Mouse (Mus musculus): ENCODE measurements around the gene Nrxn2. TPM values are rescaled to one million over a fixed set of nuclear protein-coding genes. Genes with fewer than 3 reads are reported as not detected.

Gene Nrxn2
- total RNA-seq, 2 experiments from 2014 or later, result 404 to 465 TPM

- no peak for DNase-seq (ENCODE audit: extremely low spot score in 1 of 2, low spot score in 1 of 2)
These were observed 115.0 kb downstream of the Nrxn2 start for GRCm38 (mm10) chr19:6533290-6534117.

- DNase-seq (ENCODE audit: extremely low spot score in 1 of 2, low spot score in 1 of 2), result no peak
These were observed 115.5 kb downstream of the Nrxn2 start for GRCm38 (mm10) chr19:6534118-6534415.

GRCm38 (mm10) chr19:6536201-6536600 is 117.7 kb downstream of the Nrxn2 start:
- DNase-seq (ENCODE audit: extremely low spot score in 1 of 2, low spot score in 1 of 2), result no peak

- DNase-seq (ENCODE audit: extremely low spot score in 1 of 2, low spot score in 1 of 2), result no peak
These were observed 118.2 kb downstream of the Nrxn2 start for GRCm38 (mm10) chr19:6536696-6537095.

- DNase-seq (ENCODE audit: extremely low spot score in 1 of 2, low spot score in 1 of 2), result no peak
These were observed 119.0 kb downstream of the Nrxn2 start for GRCm38 (mm10) chr19:6537526-6537925.

- DNase-seq (ENCODE audit: extremely low spot score in 1 of 2, low spot score in 1 of 2), result no peak
These were observed 120.0 kb downstream of the Nrxn2 start for GRCm38 (mm10) chr19:6538546-6538945.

- no peak for DNase-seq (ENCODE audit: extremely low spot score in 1 of 2, low spot score in 1 of 2)
These were observed 121.1 kb downstream of the Nrxn2 start for GRCm38 (mm10) chr19:6539592-6539991.

- DNase-seq (ENCODE audit: extremely low spot score in 1 of 2, low spot score in 1 of 2), result no peak
These were observed 121.7 kb downstream of the Nrxn2 start for GRCm38 (mm10) chr19:6540191-6540590.

GRCm38 (mm10) chr19:6541521-6541920 is 123.0 kb downstream of the Nrxn2 start:
- DNase-seq (ENCODE audit: extremely low spot score in 1 of 2, low spot score in 1 of 2), result no peak

GRCm38 (mm10) chr19:6542367-6543034 is 124.0 kb downstream of the Nrxn2 start, which contains the start of gene Slc22a12:
Gene Slc22a12, minus strand, starts transcription at chr19:6543032.
- no peak for DNase-seq (ENCODE audit: extremely low spot score in 1 of 2, low spot score in 1 of 2)

GRCm38 (mm10) chr19:6543035-6543383 is 124.5 kb downstream of the Nrxn2 start:
- no peak for DNase-seq (ENCODE audit: extremely low spot score in 1 of 2, low spot score in 1 of 2)

- DNase-seq (ENCODE audit: extremely low spot score in 1 of 2, low spot score in 1 of 2), result no peak
These were observed 125.0 kb downstream of the Nrxn2 start for GRCm38 (mm10) chr19:6543518-6543917.

GRCm38 (mm10) chr19:6544712-6545111 is 126.2 kb downstream of the Nrxn2 start:
- DNase-seq (ENCODE audit: extremely low spot score in 1 of 2, low spot score in 1 of 2), result no peak

- DNase-seq (ENCODE audit: extremely low spot score in 1 of 2, low spot score in 1 of 2), result no peak
These were observed 127.0 kb downstream of the Nrxn2 start for GRCm38 (mm10) chr19:6545481-6545880.

- DNase-seq (ENCODE audit: extremely low spot score in 1 of 2, low spot score in 1 of 2), result no peak
These were observed 127.6 kb downstream of the Nrxn2 start for GRCm38 (mm10) chr19:6546096-6546495.

- no peak for DNase-seq (ENCODE audit: extremely low spot score in 1 of 2, low spot score in 1 of 2)
These were observed 129.3 kb downstream of the Nrxn2 start for GRCm38 (mm10) chr19:6547801-6548200.

- DNase-seq (ENCODE audit: extremely low spot score in 1 of 2, low spot score in 1 of 2), result no peak
These were observed 130.2 kb downstream of the Nrxn2 start for GRCm38 (mm10) chr19:6548431-6549410.

- no peak for DNase-seq (ENCODE audit: extremely low spot score in 1 of 2, low spot score in 1 of 2)
These were observed 131.0 kb downstream of the Nrxn2 start for GRCm38 (mm10) chr19:6549566-6549965.

- DNase-seq (ENCODE audit: extremely low spot score in 1 of 2, low spot score in 1 of 2), result no peak
These were observed 132.7 kb downstream of the Nrxn2 start for GRCm38 (mm10) chr19:6551215-6551614.

- peak in 1 of 2 experiments; percentile 60 for DNase-seq (ENCODE audit: extremely low spot score in 1 of 2, low spot score in 1 of 2)
These were observed 133.9 kb downstream of the Nrxn2 start for GRCm38 (mm10) chr19:6552302-6553028.
